Comparison of ENCODE assay signal across 22 mouse cellular contexts in genomic region chrX:38653181-38653580, GRCm38 (mm10). TPM values are rescaled to one million over a fixed set of nuclear protein-coding genes. Genes with fewer than 3 reads are reported as not detected.
DNase-seq lines count a peak whose midpoint lies in the region; ATAC-seq and TF ChIP-seq lines count a peak whose summit lies in the region.
"Had no signal": no experiment of that assay in that cellular context is flagged by ENCODE, and none has a peak within 500 bp of the region (broad histone marks: within the 10 kb centered on the region; RNA-seq: fewer than 3 reads in every experiment).

No protein-coding gene starts in this region.

- H3K4me1 ChIP-seq in hindbrain, postnatal 0 days (ENCODE audit: insufficient read depth, low read length), result no peaks in the 10 kb centered on the region
- no peaks in the 10 kb centered on the region for H3K4me1 ChIP-seq in hindbrain, embryonic 13.5 days (replicated peaks)
- no peaks in the 10 kb centered on the region for H3K4me1 ChIP-seq in midbrain, postnatal 0 days (ENCODE audit: insufficient read depth, low read length)
- H3K4me1 ChIP-seq in midbrain, embryonic 15.5 days, result no peaks in the 10 kb centered on the region
- H3K4me1 ChIP-seq: embryonic facial prominence, embryonic 15.5 days; heart, embryonic 15.5 days; limb, embryonic 10.5 days; liver, embryonic 13.5 days; midbrain, embryonic 12.5 days; stomach, embryonic 15.5 days had no signal

- no peaks in the 10 kb centered on the region for H3K27me3 ChIP-seq in hindbrain, postnatal 0 days (ENCODE audit: insufficient read depth, low read length)
- no peaks in the 10 kb centered on the region for H3K27me3 ChIP-seq in hindbrain, embryonic 13.5 days
- H3K27me3 ChIP-seq in midbrain, postnatal 0 days (ENCODE audit: insufficient read depth, low read length), result no peaks in the 10 kb centered on the region
- H3K27me3 ChIP-seq in midbrain, embryonic 15.5 days (replicated peaks), result no peaks in the 10 kb centered on the region
- H3K27me3 ChIP-seq: embryonic facial prominence, embryonic 15.5 days; heart, embryonic 15.5 days; liver, embryonic 13.5 days; midbrain, embryonic 12.5 days; stomach, embryonic 15.5 days had no signal

- no peaks in the 10 kb centered on the region for H3K36me3 ChIP-seq in hindbrain, postnatal 0 days (ENCODE audit: insufficient read depth, low read length)
- H3K36me3 ChIP-seq in hindbrain, embryonic 13.5 days, result no peaks in the 10 kb centered on the region
- no peaks in the 10 kb centered on the region for H3K36me3 ChIP-seq in midbrain, postnatal 0 days (ENCODE audit: insufficient read depth, low read length)
- H3K36me3 ChIP-seq in midbrain, embryonic 15.5 days (replicated peaks), result no peaks in the 10 kb centered on the region
- H3K36me3 ChIP-seq: embryonic facial prominence, embryonic 15.5 days; forebrain, embryonic 10.5 days; heart, embryonic 15.5 days; limb, embryonic 10.5 days; liver, embryonic 13.5 days; midbrain, embryonic 12.5 days; stomach, embryonic 15.5 days had no signal

- 75% methylated on average over 1 of the region's 1 CpGs for WGBS in hindbrain, postnatal 0 days
- 72% methylated on average over 1 of the region's 1 CpGs for WGBS in hindbrain, embryonic 13.5 days
- 61% methylated on average over 1 of the region's 1 CpGs for WGBS in midbrain, postnatal 0 days
- WGBS in midbrain, embryonic 15.5 days, result 72% methylated on average over 1 of the region's 1 CpGs

- DNase-seq in hindbrain, postnatal 0 days (ENCODE audit: low spot score), result no peak
- DNase-seq in midbrain, postnatal 0 days (ENCODE audit: low spot score), result no peak
- DNase-seq in R1 (ENCODE audit: low read depth, low spot score), result peak; percentile 52
- DNase-seq in embryo, embryonic 9.5 days (ENCODE audit: extremely low spot score), result no peak
- DNase-seq in Muller cell, postnatal 12 days (ENCODE audit: inconsistent ontology term), result no peak
- DNase-seq: adrenal gland, adult 8-10 months; cerebellum, adult 11 months; embryo, embryonic 11 days; gastrocnemius, postnatal 25 days; kidney, adult 8-10 months; kidney, postnatal 36 days; layer of hippocampus, adult 9-11 months; liver, embryonic 13.5 days had no signal

- peak; percentile 14; the same call in 1 of the 2 replicates for TF ChIP-seq CTCF in hindbrain, postnatal 0 days (IDR thresholded peaks at IDR 0.05; ENCODE audit: low read depth)
- 0 out of 2 replicates have a peak, but pooled peaks have one; percentile 16 for TF ChIP-seq CTCF in midbrain, postnatal 0 days (IDR thresholded peaks at IDR 0.05)

- ATAC-seq in hindbrain, postnatal 0 days, result no peak
- ATAC-seq in hindbrain, embryonic 13.5 days (ENCODE audit: low FRiP score), result no peak
- no peak for ATAC-seq in midbrain, postnatal 0 days (ENCODE audit: low FRiP score)
- no peak for ATAC-seq in midbrain, embryonic 15.5 days (replicated peaks)

- H3K27ac ChIP-seq in hindbrain, postnatal 0 days, result no peak overlapping the region
- H3K27ac ChIP-seq in hindbrain, embryonic 13.5 days, result no peak overlapping the region
- no peak overlapping the region for H3K27ac ChIP-seq in midbrain, postnatal 0 days (ENCODE audit: low read depth, low read length)
- H3K27ac ChIP-seq in midbrain, embryonic 15.5 days, result no peak overlapping the region
- H3K27ac ChIP-seq: embryonic facial prominence, embryonic 15.5 days; forebrain, embryonic 10.5 days; heart, embryonic 15.5 days; limb, embryonic 10.5 days; liver, embryonic 13.5 days; midbrain, embryonic 12.5 days; stomach, embryonic 15.5 days had no signal

- H3K9ac ChIP-seq in hindbrain, postnatal 0 days (replicated peaks; ENCODE audit: low read length), result no peak overlapping the region
- no peak overlapping the region for H3K9ac ChIP-seq in hindbrain, embryonic 13.5 days
- no peak overlapping the region for H3K9ac ChIP-seq in midbrain, postnatal 0 days (replicated peaks; ENCODE audit: low read length, poor library complexity, severe bottlenecking)
- H3K9ac ChIP-seq in midbrain, embryonic 15.5 days, result no peak overlapping the region
- H3K9ac ChIP-seq: embryonic facial prominence, embryonic 15.5 days; heart, embryonic 15.5 days; liver, embryonic 13.5 days; midbrain, embryonic 12.5 days; stomach, embryonic 15.5 days had no signal

- no peak overlapping the region for H3K4me2 ChIP-seq in hindbrain, postnatal 0 days (ENCODE audit: low read depth, low read length)
- H3K4me2 ChIP-seq in hindbrain, embryonic 13.5 days, result no peak overlapping the region
- no peak overlapping the region for H3K4me2 ChIP-seq in midbrain, postnatal 0 days (ENCODE audit: low read depth, low read length, poor library complexity, severe bottlenecking)
- no peak overlapping the region for H3K4me2 ChIP-seq in midbrain, embryonic 15.5 days
- H3K4me2 ChIP-seq: embryonic facial prominence, embryonic 15.5 days; heart, embryonic 15.5 days; liver, embryonic 13.5 days; midbrain, embryonic 12.5 days; stomach, embryonic 15.5 days had no signal

- no peak overlapping the region for H3K4me3 ChIP-seq in hindbrain, postnatal 0 days (ENCODE audit: low read length)
- H3K4me3 ChIP-seq in hindbrain, embryonic 13.5 days, result no peak overlapping the region
- no peak overlapping the region for H3K4me3 ChIP-seq in midbrain, postnatal 0 days (ENCODE audit: low read depth, low read length)
- no peak overlapping the region for H3K4me3 ChIP-seq in midbrain, embryonic 15.5 days
- H3K4me3 ChIP-seq: embryonic facial prominence, embryonic 15.5 days; forebrain, embryonic 10.5 days; heart, embryonic 15.5 days; limb, embryonic 10.5 days; liver, embryonic 13.5 days; midbrain, embryonic 12.5 days; myocyte; stomach, embryonic 15.5 days had no signal

- H3K9me3 ChIP-seq in hindbrain, postnatal 0 days (ENCODE audit: low read length), result no peaks in the 10 kb centered on the region
- no peaks in the 10 kb centered on the region for H3K9me3 ChIP-seq in hindbrain, embryonic 13.5 days
- H3K9me3 ChIP-seq in midbrain, postnatal 0 days (ENCODE audit: low read length), result no peaks in the 10 kb centered on the region
- no peaks in the 10 kb centered on the region for H3K9me3 ChIP-seq in midbrain, embryonic 15.5 days
- H3K9me3 ChIP-seq: embryonic facial prominence, embryonic 15.5 days; heart, embryonic 15.5 days; limb, embryonic 10.5 days; liver, embryonic 13.5 days; stomach, embryonic 15.5 days had no signal

RNA-seq across cellular contexts. Expression of gene C1galt1c1, which starts 18.3 kb away (rescaled TPM):
- total RNA-seq in hindbrain, postnatal 0 days (2014; rRNA removed), result 10.4 and 15.4 TPM in 2 replicates
- polyA plus RNA-seq in hindbrain, postnatal 0 days (2015; fragmentation: Nextera tagmentation; extraction: Ambion mirVana), result 24.9 and 26.3 TPM in 2 replicates
- polyA plus RNA-seq in hindbrain, embryonic 13.5 days (2015; fragmentation: Nextera tagmentation; extraction: Ambion mirVana), result 27.3 and 32.8 TPM in 2 replicates
- total RNA-seq in midbrain, postnatal 0 days (2014; rRNA removed), result 12.9 and 15.2 TPM in 2 replicates
- polyA plus RNA-seq in midbrain, postnatal 0 days (2015; fragmentation: Nextera tagmentation; extraction: Ambion mirVana), result 21.7 and 22.2 TPM in 2 replicates
- polyA plus RNA-seq in midbrain, embryonic 15.5 days (2015; fragmentation: Nextera tagmentation; extraction: Ambion mirVana), result 25.4 and 25.9 TPM in 2 replicates

RNA-seq across cellular contexts. Expression of gene Mcts1, which starts 52.8 kb away (rescaled TPM):
- total RNA-seq in hindbrain, postnatal 0 days (2014; rRNA removed), result 26.9 and 36.9 TPM in 2 replicates
- polyA plus RNA-seq in hindbrain, postnatal 0 days (2015; fragmentation: Nextera tagmentation; extraction: Ambion mirVana), result 173 and 177 TPM in 2 replicates
- 188 TPM in 2 replicates for polyA plus RNA-seq in hindbrain, embryonic 13.5 days (2015; fragmentation: Nextera tagmentation; extraction: Ambion mirVana)
- 57.0 and 61.8 TPM in 2 replicates for total RNA-seq in midbrain, postnatal 0 days (2014; rRNA removed)
- polyA plus RNA-seq in midbrain, postnatal 0 days (2015; fragmentation: Nextera tagmentation; extraction: Ambion mirVana), result 173 and 180 TPM in 2 replicates
- polyA plus RNA-seq in midbrain, embryonic 15.5 days (2015; fragmentation: Nextera tagmentation; extraction: Ambion mirVana), result 143 and 168 TPM in 2 replicates
